Mouse (Mus musculus): ENCODE measurements around the gene Pdap1. TPM values are rescaled to one million over a fixed set of nuclear protein-coding genes. Genes with fewer than 3 reads are reported as not detected.
"Not testable (repeated sequence)": the region's sequence is repeated elsewhere in the genome, so short reads cannot be mapped to it uniquely, and the experiment has no call there.

Gene Pdap1
- polyA plus RNA-seq, 1 experiment from 2014 or later: 102 TPM

- Histone ChIP-seq H3K27me3 (replicated peaks; ENCODE audit: control insufficient read depth, insufficient read depth, low read length) (no peaks in the 10 kb centered on the region), H3K9ac (ENCODE audit: low read length) (no peak overlapping the region), H3K36me3 (ENCODE audit: control insufficient read depth, insufficient read depth, low read length) (peaks cover 96% of the 10 kb centered on the region), H3K4me3 (ENCODE audit: low read depth, low read length) (no peak overlapping the region), H3K9me3 (replicated peaks; ENCODE audit: control insufficient read depth, low read length) (no peaks in the 10 kb centered on the region), H3K4me2 (ENCODE audit: low read length) (no peak overlapping the region), H3K4me1 (ENCODE audit: control insufficient read depth, insufficient read depth, low read length) (no peaks in the 10 kb centered on the region), H3K27ac (ENCODE audit: low read depth, low read length) (no peak overlapping the region)
- 92% methylated on average over 9 of the region's 9 CpGs for WGBS
- DNase-seq (ENCODE audit: low spot score) (no peak), ATAC-seq (no peak)
These were observed 35.7 kb downstream of the Pdap1 start for GRCm38 (mm10) chr5:145104328-145104727.

- Histone ChIP-seq H3K27ac (ENCODE audit: low read depth, low read length) (no peak overlapping the region), H3K9ac (ENCODE audit: low read length) (no peak overlapping the region), H3K4me2 (ENCODE audit: low read length) (no peak overlapping the region), H3K9me3 (replicated peaks; ENCODE audit: control insufficient read depth, low read length) (no peaks in the 10 kb centered on the region), H3K27me3 (replicated peaks; ENCODE audit: control insufficient read depth, insufficient read depth, low read length) (no peaks in the 10 kb centered on the region), H3K36me3 (ENCODE audit: control insufficient read depth, insufficient read depth, low read length) (peaks cover 96% of the 10 kb centered on the region), H3K4me1 (ENCODE audit: control insufficient read depth, insufficient read depth, low read length) (no peaks in the 10 kb centered on the region), H3K4me3 (ENCODE audit: low read depth, low read length) (no peak overlapping the region)
- no peak for ATAC-seq
- DNase-seq (ENCODE audit: low spot score): no peak
- WGBS: 87% methylated on average over 4 of the region's 4 CpGs
These were observed 37.3 kb downstream of the Pdap1 start for GRCm38 (mm10) chr5:145102706-145103105.

GRCm38 (mm10) chr5:145101451-145101850, 38.6 kb downstream of the Pdap1 start:
- not testable (repeated sequence) for DNase-seq (ENCODE audit: low spot score); H3K27ac ChIP-seq (ENCODE audit: low read depth, low read length); H3K9ac ChIP-seq (ENCODE audit: low read length); H3K27me3 ChIP-seq (replicated peaks; ENCODE audit: control insufficient read depth, insufficient read depth, low read length); ATAC-seq; H3K9me3 ChIP-seq (replicated peaks; ENCODE audit: control insufficient read depth, low read length); H3K4me1 ChIP-seq (ENCODE audit: control insufficient read depth, insufficient read depth, low read length); H3K4me2 ChIP-seq (ENCODE audit: low read length); H3K4me3 ChIP-seq (ENCODE audit: low read depth, low read length)
- peaks cover 96% of the 10 kb centered on the region for H3K36me3 ChIP-seq (ENCODE audit: control insufficient read depth, insufficient read depth, low read length)
- WGBS: 97% methylated on average over 11 of the region's 11 CpGs

- DNase-seq (ENCODE audit: low spot score) (no peak), ATAC-seq (no peak)
- H3K27ac ChIP-seq (ENCODE audit: low read depth, low read length): no peak overlapping the region
- H3K4me3 ChIP-seq (ENCODE audit: low read depth, low read length): no peak overlapping the region
- peaks cover 96% of the 10 kb centered on the region for H3K36me3 ChIP-seq (ENCODE audit: control insufficient read depth, insufficient read depth, low read length)
- no peaks in the 10 kb centered on the region for H3K27me3 ChIP-seq (replicated peaks; ENCODE audit: control insufficient read depth, insufficient read depth, low read length)
- no peak overlapping the region for H3K4me2 ChIP-seq (ENCODE audit: low read length)
- no peak overlapping the region for H3K9ac ChIP-seq (ENCODE audit: low read length)
- no peaks in the 10 kb centered on the region for H3K9me3 ChIP-seq (replicated peaks; ENCODE audit: control insufficient read depth, low read length)
- H3K4me1 ChIP-seq (ENCODE audit: control insufficient read depth, insufficient read depth, low read length): no peaks in the 10 kb centered on the region
- 96% methylated on average over 9 of the region's 9 CpGs for WGBS
These were observed 39.1 kb downstream of the Pdap1 start for GRCm38 (mm10) chr5:145100960-145101359.

GRCm38 (mm10) chr5:145098340-145098821, 41.7 kb downstream of the Pdap1 start:
- WGBS: 93% methylated on average over 10 of the region's 10 CpGs
- Histone ChIP-seq H3K9me3 (replicated peaks; ENCODE audit: control insufficient read depth, low read length) (no peaks in the 10 kb centered on the region), H3K27ac (ENCODE audit: low read depth, low read length) (no peak overlapping the region), H3K4me1 (ENCODE audit: control insufficient read depth, insufficient read depth, low read length) (no peaks in the 10 kb centered on the region), H3K27me3 (replicated peaks; ENCODE audit: control insufficient read depth, insufficient read depth, low read length) (no peaks in the 10 kb centered on the region), H3K4me3 (ENCODE audit: low read depth, low read length) (no peak overlapping the region), H3K4me2 (ENCODE audit: low read length) (no peak overlapping the region), H3K36me3 (ENCODE audit: control insufficient read depth, insufficient read depth, low read length) (peaks cover 96% of the 10 kb centered on the region), H3K9ac (ENCODE audit: low read length) (no peak overlapping the region)
- no peak for DNase-seq (ENCODE audit: low spot score)
- no peak for ATAC-seq

GRCm38 (mm10) chr5:145096195-145096594, 43.8 kb downstream of the Pdap1 start:
- DNase-seq (ENCODE audit: low spot score): no peak
- no peak overlapping the region for H3K9ac ChIP-seq (ENCODE audit: low read length)
- H3K4me1 ChIP-seq (ENCODE audit: control insufficient read depth, insufficient read depth, low read length): no peaks in the 10 kb centered on the region
- H3K36me3 ChIP-seq (ENCODE audit: control insufficient read depth, insufficient read depth, low read length): peaks cover 94% of the 10 kb centered on the region
- H3K27ac ChIP-seq (ENCODE audit: low read depth, low read length): no peak overlapping the region
- 92% methylated on average over 4 of the region's 4 CpGs for WGBS
- H3K4me2 ChIP-seq (ENCODE audit: low read length): no peak overlapping the region
- no peak overlapping the region for H3K4me3 ChIP-seq (ENCODE audit: low read depth, low read length)
- no peaks in the 10 kb centered on the region for H3K27me3 ChIP-seq (replicated peaks; ENCODE audit: control insufficient read depth, insufficient read depth, low read length)
- H3K9me3 ChIP-seq (replicated peaks; ENCODE audit: control insufficient read depth, low read length): no peaks in the 10 kb centered on the region
- ATAC-seq: no peak

GRCm38 (mm10) chr5:145089878-145090277, 50.2 kb downstream of the Pdap1 start:
- Histone ChIP-seq H3K9me3 (replicated peaks; ENCODE audit: control insufficient read depth, low read length) (no peaks in the 10 kb centered on the region), H3K27me3 (replicated peaks; ENCODE audit: control insufficient read depth, insufficient read depth, low read length) (no peaks in the 10 kb centered on the region), H3K9ac (ENCODE audit: low read length) (no peak overlapping the region), H3K36me3 (ENCODE audit: control insufficient read depth, insufficient read depth, low read length) (peaks cover 44% of the 10 kb centered on the region), H3K4me3 (ENCODE audit: low read depth, low read length) (no peak overlapping the region), H3K27ac (ENCODE audit: low read depth, low read length) (no peak overlapping the region), H3K4me1 (ENCODE audit: control insufficient read depth, insufficient read depth, low read length) (peaks cover 1% of the 10 kb centered on the region), H3K4me2 (ENCODE audit: low read length) (no peak overlapping the region)
- ATAC-seq (no peak), DNase-seq (ENCODE audit: low spot score) (no peak)
- WGBS: 89% methylated on average over 3 of the region's 3 CpGs

GRCm38 (mm10) chr5:145088186-145088585, 51.9 kb downstream of the Pdap1 start:
- Histone ChIP-seq H3K4me1 (ENCODE audit: control insufficient read depth, insufficient read depth, low read length) (peaks cover 8% of the 10 kb centered on the region), H3K9me3 (replicated peaks; ENCODE audit: control insufficient read depth, low read length) (no peaks in the 10 kb centered on the region), H3K9ac (ENCODE audit: low read length) (no peak overlapping the region), H3K4me3 (ENCODE audit: low read depth, low read length) (no peak overlapping the region), H3K27ac (ENCODE audit: low read depth, low read length) (no peak overlapping the region), H3K27me3 (replicated peaks; ENCODE audit: control insufficient read depth, insufficient read depth, low read length) (no peaks in the 10 kb centered on the region), H3K36me3 (ENCODE audit: control insufficient read depth, insufficient read depth, low read length) (peaks cover 28% of the 10 kb centered on the region), H3K4me2 (ENCODE audit: low read length) (no peak overlapping the region)
- WGBS: 95% methylated on average over 2 of the region's 2 CpGs
- DNase-seq (ENCODE audit: low spot score) (no peak), ATAC-seq (no peak)

GRCm38 (mm10) chr5:145084822-145085221, 55.2 kb downstream of the Pdap1 start:
- H3K4me1 ChIP-seq (ENCODE audit: control insufficient read depth, insufficient read depth, low read length): peaks cover 8% of the 10 kb centered on the region
- H3K9me3 ChIP-seq (replicated peaks; ENCODE audit: control insufficient read depth, low read length): no peaks in the 10 kb centered on the region
- H3K27me3 ChIP-seq (replicated peaks; ENCODE audit: control insufficient read depth, insufficient read depth, low read length): no peaks in the 10 kb centered on the region
- 0 out of 2 replicates have a peak, but pooled peaks cover 3% of the 10 kb centered on the region for H3K36me3 ChIP-seq (ENCODE audit: control insufficient read depth, insufficient read depth, low read length)
- peak overlapping the region; percentile 83 for H3K4me2 ChIP-seq (ENCODE audit: low read length)
- H3K27ac ChIP-seq (ENCODE audit: low read depth, low read length): no peak overlapping the region
- peak overlapping the region; percentile 93 for H3K9ac ChIP-seq (ENCODE audit: low read length)
- DNase-seq (ENCODE audit: low spot score) (no peak), ATAC-seq (no peak)
- H3K4me3 ChIP-seq (ENCODE audit: low read depth, low read length): peak overlapping the region; percentile 74
- WGBS: 81% methylated on average over 2 of the region's 2 CpGs

Measured in forebrain, embryonic 14.5 days (tissue).